Mouse (Mus musculus) granulocyte monocyte progenitor cell, adult 5-6 weeks (primary cell): ENCODE measurements around the gene AC153137.1. TPM values are rescaled to one million over a fixed set of nuclear protein-coding genes. Genes with fewer than 3 reads are reported as not detected.

Experiments
- total RNA-seq, 2 experiments: library from RNA; stranded (forward) in 1 of 2; stranded (reverse) in 1 of 2; fragments of 200-712, 200-1000 nt in 1 of 2; fragments of >200 nt in 1 of 2; fragmentation: Nextera tagmentation in 1 of 2; gene quantifications; 2 replicates each; pipeline ENCODE4 v1.2.3; 2014 to 2017

Gene AC153137.1
- total RNA-seq, 2 experiments from 2014 or later = not detected

Other genes starting within 250 kb of the AC153137.1 start
- 59.3 and 66.5 TPM in 2 replicates for gene Phf3, start 104.0 kb downstream of the AC153137.1 start, total RNA-seq (2014; fragmentation: Nextera tagmentation)
- gene Phf3, start 104.0 kb downstream of the AC153137.1 start, total RNA-seq (2017) = 90.2 and 138 TPM in 2 replicates
- not detected in 2 replicates for gene Lgsn, start 198.4 kb upstream of the AC153137.1 start, total RNA-seq (2014; fragmentation: Nextera tagmentation)
- gene Lgsn, start 198.4 kb upstream of the AC153137.1 start, total RNA-seq (2017) = not detected in 2 replicates
- gene 4931428L18Rik, start 244.7 kb upstream of the AC153137.1 start, total RNA-seq (2014; fragmentation: Nextera tagmentation) = not detected in 2 replicates
- not detected in 2 replicates for gene 4931428L18Rik, start 244.7 kb upstream of the AC153137.1 start, total RNA-seq (2017)
- not detected in 2 replicates for gene Pih1d3, start 244.9 kb upstream of the AC153137.1 start, total RNA-seq (2014; fragmentation: Nextera tagmentation)
- gene Pih1d3, start 244.9 kb upstream of the AC153137.1 start, total RNA-seq (2017) = not detected in 2 replicates